In genomic region chr14:22572486-22572885, GRCm38 (mm10) we compare ENCODE assay signal across 31 mouse cellular contexts.
"Had no signal": no experiment of that assay in that cellular context is flagged by ENCODE, and none has a peak within 500 bp of the region (broad histone marks: within the 10 kb centered on the region; RNA-seq: fewer than 3 reads in every experiment).

No protein-coding gene starts in this region.

- H3K27me3 ChIP-seq: liver, embryonic 12.5 days; liver, embryonic 13.5 days; liver, embryonic 15.5 days had no signal

- H3K27ac ChIP-seq: left cerebral cortex, adult 2 months; limb, embryonic 12.5 days; limb, embryonic 13.5 days; limb, embryonic 15.5 days; liver, embryonic 12.5 days; liver, embryonic 13.5 days; liver, embryonic 14.5 days; liver, embryonic 15.5 days; lung, embryonic 15.5 days; macrophage; midbrain, embryonic 10.5 days; midbrain, embryonic 12.5 days; midbrain, embryonic 13.5 days; midbrain, embryonic 15.5 days had no signal

- H3K9me3 ChIP-seq: limb, embryonic 12.5 days; limb, embryonic 13.5 days; limb, embryonic 15.5 days; liver, embryonic 12.5 days; liver, embryonic 13.5 days; liver, embryonic 15.5 days; lung, embryonic 15.5 days; megakaryocyte, embryonic 14.5 days; midbrain, embryonic 10.5 days; midbrain, embryonic 12.5 days; midbrain, embryonic 13.5 days; midbrain, embryonic 15.5 days had no signal

- H3K4me2 ChIP-seq: limb, embryonic 12.5 days; limb, embryonic 13.5 days; limb, embryonic 15.5 days; liver, embryonic 11.5 days; liver, embryonic 12.5 days; liver, embryonic 13.5 days; liver, embryonic 15.5 days; lung, embryonic 14.5 days; lung, embryonic 15.5 days; midbrain, embryonic 11.5 days; midbrain, embryonic 12.5 days; midbrain, embryonic 13.5 days; midbrain, embryonic 15.5 days had no signal

- H3K4me1 ChIP-seq: liver, embryonic 12.5 days; liver, embryonic 13.5 days; liver, embryonic 15.5 days; megakaryocyte, embryonic 14.5 days had no signal

- H3K36me3 ChIP-seq: limb, embryonic 12.5 days; limb, embryonic 13.5 days; limb, embryonic 15.5 days; liver, embryonic 12.5 days; liver, embryonic 13.5 days; liver, embryonic 15.5 days; lung, embryonic 15.5 days; midbrain, embryonic 10.5 days; midbrain, embryonic 12.5 days; midbrain, embryonic 13.5 days; midbrain, embryonic 15.5 days had no signal

- H3K4me3 ChIP-seq: left cerebral cortex, adult 2 months; limb, embryonic 12.5 days; limb, embryonic 13.5 days; limb, embryonic 15.5 days; liver, embryonic 12.5 days; liver, embryonic 13.5 days; liver, embryonic 15.5 days; lung, embryonic 15.5 days; megakaryocyte, embryonic 14.5 days; midbrain, embryonic 10.5 days; midbrain, embryonic 12.5 days; midbrain, embryonic 13.5 days; midbrain, embryonic 15.5 days; myocyte had no signal

- DNase-seq: left cerebral cortex, postnatal 4 days; liver; liver, embryonic 13.5 days; liver, postnatal 0 days; lung, adult 18-20 months; lung, adult 2 months; lung, embryonic 14.5 days; lung, postnatal 10 days; lung, postnatal 14 days; lung, postnatal 36 days; lung, postnatal 4 days; midbrain, embryonic 14.5 days had no signal

- ATAC-seq: liver, embryonic 12.5 days; liver, postnatal 0 days; lung, postnatal 0 days; midbrain, embryonic 13.5 days; midbrain, embryonic 15.5 days; midbrain, embryonic 16.5 days had no signal

- H3K9ac ChIP-seq: limb, embryonic 12.5 days; limb, embryonic 13.5 days; limb, embryonic 15.5 days; liver, embryonic 12.5 days; liver, embryonic 13.5 days; liver, embryonic 14.5 days; liver, embryonic 15.5 days; liver, postnatal 0 days; lung, embryonic 14.5 days; lung, embryonic 15.5 days; midbrain, embryonic 12.5 days; midbrain, embryonic 13.5 days; midbrain, embryonic 15.5 days had no signal
